Mouse (Mus musculus): Measurements from ENCODE around the gene Mageb18. TPM values are rescaled to one million over a fixed set of nuclear protein-coding genes. Genes with fewer than 3 reads are reported as not detected.
"Not testable (repeated sequence)": the region's sequence is repeated elsewhere in the genome, so short reads cannot be mapped to it uniquely, and the experiment has no call there.

The Mageb18 gene
- polyA plus RNA-seq (2015; fragmentation: Nextera tagmentation; extraction: Ambion mirVana) = not detected in 2 replicates

GRCm38 (mm10) chrX:92599472-92599871 is at the start of gene Mageb18:
TSS of gene Mageb18 (minus strand) at chrX:92599572.
- no peak within 1 kb of the TSS for H3K4me2 ChIP-seq
- H3K36me3 ChIP-seq = no peaks in the 10 kb centered on the region
- no peaks in the 10 kb centered on the region for H3K4me1 ChIP-seq (replicated peaks)
- no peak within 1 kb of the TSS for H3K9ac ChIP-seq
- H3K9me3 ChIP-seq = no peaks in the 10 kb centered on the region
- H3K27me3 ChIP-seq = no peaks in the 10 kb centered on the region
- H3K27ac ChIP-seq (replicated peaks) = no peak within 1 kb of the TSS
- 65% methylated on average over 1 of the region's 1 CpGs for WGBS
- H3K4me3 ChIP-seq = no peak within 1 kb of the TSS
- ATAC-seq (ENCODE audit: low FRiP score, low read depth) = no peak

- Histone ChIP-seq H3K27ac (replicated peaks) (no peak overlapping the region), H3K4me1 (replicated peaks) (no peaks in the 10 kb centered on the region), H3K4me2 (no peak overlapping the region), H3K9ac (no peak overlapping the region), H3K9me3 (no peaks in the 10 kb centered on the region), H3K36me3 (no peaks in the 10 kb centered on the region), H3K4me3 (no peak overlapping the region), H3K27me3 (no peaks in the 10 kb centered on the region)
- 91% methylated on average over 3 of the region's 3 CpGs for WGBS
- no peak for ATAC-seq (ENCODE audit: low FRiP score, low read depth)
Observed at GRCm38 (mm10) chrX:92612788-92613187, 13.4 kb upstream of the Mageb18 start.

GRCm38 (mm10) chrX:92610466-92610865 is 11.1 kb upstream of the Mageb18 start:
- no peak overlapping the region for H3K4me2 ChIP-seq
- H3K9me3 ChIP-seq = no peaks in the 10 kb centered on the region
- ATAC-seq (ENCODE audit: low FRiP score, low read depth) = no peak
- WGBS = 76% methylated on average over 3 of the region's 3 CpGs
- H3K9ac ChIP-seq = no peak overlapping the region
- H3K36me3 ChIP-seq = no peaks in the 10 kb centered on the region
- H3K4me3 ChIP-seq = no peak overlapping the region
- H3K27me3 ChIP-seq = no peaks in the 10 kb centered on the region
- H3K27ac ChIP-seq (replicated peaks) = no peak overlapping the region
- H3K4me1 ChIP-seq (replicated peaks) = no peaks in the 10 kb centered on the region

- no peaks in the 10 kb centered on the region for H3K36me3 ChIP-seq
- no peak for ATAC-seq (ENCODE audit: low FRiP score, low read depth)
- H3K4me1 ChIP-seq (replicated peaks) = no peaks in the 10 kb centered on the region
- H3K9me3 ChIP-seq = no peaks in the 10 kb centered on the region
- no peak overlapping the region for H3K9ac ChIP-seq
- H3K27me3 ChIP-seq = no peaks in the 10 kb centered on the region
- 42% methylated on average over 4 of the region's 4 CpGs for WGBS
- no peak overlapping the region for H3K27ac ChIP-seq (replicated peaks)
- no peak overlapping the region for H3K4me3 ChIP-seq
- H3K4me2 ChIP-seq = no peak overlapping the region
Observed at GRCm38 (mm10) chrX:92597324-92597723, 2.0 kb downstream of the Mageb18 start.

GRCm38 (mm10) chrX:92527826-92528225 is 71.5 kb downstream of the Mageb18 start:
- ATAC-seq (ENCODE audit: low FRiP score, low read depth) = no peak
- H3K4me1 ChIP-seq (replicated peaks) = no peaks in the 10 kb centered on the region
- H3K27me3 ChIP-seq = no peaks in the 10 kb centered on the region
- 91% methylated on average over 1 of the region's 1 CpGs for WGBS
- H3K4me2 ChIP-seq = no peak overlapping the region
- H3K36me3 ChIP-seq = no peaks in the 10 kb centered on the region
- no peaks in the 10 kb centered on the region for H3K9me3 ChIP-seq
- no peak overlapping the region for H3K9ac ChIP-seq
- no peak overlapping the region for H3K27ac ChIP-seq (replicated peaks)
- H3K4me3 ChIP-seq = no peak overlapping the region

- Histone ChIP-seq H3K4me2 (no peak overlapping the region), H3K9ac (no peak overlapping the region), H3K36me3 (no peaks in the 10 kb centered on the region), H3K27ac (replicated peaks) (no peak overlapping the region), H3K4me3 (no peak overlapping the region), H3K9me3 (no peaks in the 10 kb centered on the region), H3K4me1 (replicated peaks) (no peaks in the 10 kb centered on the region), H3K27me3 (no peaks in the 10 kb centered on the region)
- 32% methylated on average over 1 of the region's 1 CpGs for WGBS
- ATAC-seq (ENCODE audit: low FRiP score, low read depth) = no peak
Observed at GRCm38 (mm10) chrX:92498254-92498653, 101.1 kb downstream of the Mageb18 start.

GRCm38 (mm10) chrX:92489649-92490048 is 109.7 kb downstream of the Mageb18 start, which contains the start of gene Gm5941:
TSS of gene Gm5941 (plus strand) at chrX:92489949.
- WGBS = 80% methylated on average over 4 of the region's 4 CpGs
- ATAC-seq (ENCODE audit: low FRiP score, low read depth); H3K27ac ChIP-seq (replicated peaks): not testable (repeated sequence)

GRCm38 (mm10) chrX:92464773-92465172 is 134.6 kb downstream of the Mageb18 start:
- no peak for ATAC-seq (ENCODE audit: low FRiP score, low read depth)
- Histone ChIP-seq H3K9ac (no peak overlapping the region), H3K27ac (replicated peaks) (no peak overlapping the region), H3K27me3 (no peaks in the 10 kb centered on the region), H3K4me1 (replicated peaks) (no peaks in the 10 kb centered on the region), H3K4me2 (no peak overlapping the region), H3K4me3 (no peak overlapping the region), H3K36me3 (no peaks in the 10 kb centered on the region), H3K9me3 (no peaks in the 10 kb centered on the region)
- WGBS = 65% methylated on average over 4 of the region's 4 CpGs

More at GRCm38 (mm10) chrX:92489649-92490048, 109.7 kb downstream of the Mageb18 start, which contains the start of gene Gm5941:
- H3K27me3 ChIP-seq; H3K36me3 ChIP-seq; H3K9ac ChIP-seq; H3K9me3 ChIP-seq; H3K4me1 ChIP-seq (replicated peaks); H3K4me3 ChIP-seq; H3K4me2 ChIP-seq: not testable (repeated sequence)

- H3K27ac ChIP-seq (replicated peaks) = no peak overlapping the region
- H3K9me3 ChIP-seq = no peaks in the 10 kb centered on the region
- no peaks in the 10 kb centered on the region for H3K27me3 ChIP-seq
- ATAC-seq (ENCODE audit: low FRiP score, low read depth) = no peak
- no peak overlapping the region for H3K4me3 ChIP-seq
- no peaks in the 10 kb centered on the region for H3K4me1 ChIP-seq (replicated peaks)
- H3K36me3 ChIP-seq = no peaks in the 10 kb centered on the region
- no peak overlapping the region for H3K4me2 ChIP-seq
- no peak overlapping the region for H3K9ac ChIP-seq
- WGBS = 33% methylated on average over 3 of the region's 3 CpGs
Observed at GRCm38 (mm10) chrX:92460496-92460895, 138.9 kb downstream of the Mageb18 start.

- no peak overlapping the region for H3K27ac ChIP-seq (replicated peaks)
- H3K4me3 ChIP-seq = no peak overlapping the region
- no peak for ATAC-seq (ENCODE audit: low FRiP score, low read depth)
- no peak overlapping the region for H3K9ac ChIP-seq
- H3K4me1 ChIP-seq (replicated peaks) = no peaks in the 10 kb centered on the region
- no peak overlapping the region for H3K4me2 ChIP-seq
- H3K9me3 ChIP-seq = no peaks in the 10 kb centered on the region
- no peaks in the 10 kb centered on the region for H3K27me3 ChIP-seq
- H3K36me3 ChIP-seq = no peaks in the 10 kb centered on the region
Observed at GRCm38 (mm10) chrX:92387384-92387783, 212.0 kb downstream of the Mageb18 start.

GRCm38 (mm10) chrX:92342924-92343323 is 256.4 kb downstream of the Mageb18 start:
- Histone ChIP-seq H3K36me3 (no peaks in the 10 kb centered on the region), H3K4me2 (no peak overlapping the region), H3K27me3 (no peaks in the 10 kb centered on the region), H3K4me3 (no peak overlapping the region), H3K9me3 (no peaks in the 10 kb centered on the region), H3K27ac (replicated peaks) (no peak overlapping the region), H3K4me1 (replicated peaks) (no peaks in the 10 kb centered on the region), H3K9ac (no peak overlapping the region)
- ATAC-seq (ENCODE audit: low FRiP score, low read depth) = no peak
- WGBS = 16% methylated on average over 5 of the region's 5 CpGs

- 82% methylated on average over 6 of the region's 6 CpGs for WGBS
- Histone ChIP-seq H3K36me3 (no peaks in the 10 kb centered on the region), H3K4me1 (replicated peaks) (no peaks in the 10 kb centered on the region), H3K27me3 (no peaks in the 10 kb centered on the region), H3K4me3 (no peak overlapping the region), H3K9me3 (no peaks in the 10 kb centered on the region), H3K27ac (replicated peaks) (no peak overlapping the region), H3K9ac (no peak overlapping the region), H3K4me2 (no peak overlapping the region)
- no peak for ATAC-seq (ENCODE audit: low FRiP score, low read depth)
Observed at GRCm38 (mm10) chrX:92340906-92341305, 258.5 kb downstream of the Mageb18 start.

- Histone ChIP-seq H3K27me3 (no peaks in the 10 kb centered on the region), H3K4me1 (replicated peaks) (no peaks in the 10 kb centered on the region), H3K9me3 (no peaks in the 10 kb centered on the region), H3K27ac (replicated peaks) (no peak overlapping the region), H3K4me2 (no peak overlapping the region), H3K36me3 (no peaks in the 10 kb centered on the region), H3K9ac (no peak overlapping the region), H3K4me3 (no peak overlapping the region)
- WGBS = 88% methylated on average over 2 of the region's 2 CpGs
- no peak for ATAC-seq (ENCODE audit: low FRiP score, low read depth)
Observed at GRCm38 (mm10) chrX:92339551-92339950, 259.8 kb downstream of the Mageb18 start.

Measured in hindbrain, embryonic 15.5 days (tissue).